Mouse (Mus musculus): ENCODE data around the gene Zfp120. TPM values are rescaled to one million over a fixed set of nuclear protein-coding genes. Genes with fewer than 3 reads are reported as not detected.

Zfp120 gene
- 6.3 TPM for polyA plus RNA-seq (2014; fragmentation: Illumina TruSeq; extraction: RNeasy Lipid Tissue Mini Kit (QIAGEN cat#74804); ENCODE audit: low read depth, low replicate concordance)

DNA sequence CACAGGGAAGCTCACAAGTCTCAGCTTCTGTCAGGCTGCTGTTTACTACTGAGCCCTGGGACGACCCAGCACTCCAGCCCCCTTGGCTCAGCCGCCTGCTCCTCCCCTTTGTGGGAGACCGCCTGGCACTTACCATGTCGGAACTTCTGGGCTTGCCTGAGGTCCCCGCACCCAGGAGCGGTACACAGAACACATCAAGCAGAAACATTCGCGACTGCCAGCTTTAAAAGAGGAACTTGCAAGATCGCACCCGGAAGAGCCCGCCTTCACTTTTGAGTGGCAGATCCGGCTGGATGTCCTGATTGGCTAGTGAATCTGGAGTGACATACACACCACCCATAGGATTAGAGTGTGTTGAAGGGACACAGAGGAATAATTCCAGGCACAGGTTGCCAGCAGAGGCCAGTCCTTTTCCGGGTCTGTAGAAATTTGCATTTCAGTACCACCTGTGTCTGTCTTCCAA lies at the start of gene Zfp120:
TSS of gene Zfp120 (minus strand) at position 274 of the 463 bp plus-strand sequence.

DNA sequence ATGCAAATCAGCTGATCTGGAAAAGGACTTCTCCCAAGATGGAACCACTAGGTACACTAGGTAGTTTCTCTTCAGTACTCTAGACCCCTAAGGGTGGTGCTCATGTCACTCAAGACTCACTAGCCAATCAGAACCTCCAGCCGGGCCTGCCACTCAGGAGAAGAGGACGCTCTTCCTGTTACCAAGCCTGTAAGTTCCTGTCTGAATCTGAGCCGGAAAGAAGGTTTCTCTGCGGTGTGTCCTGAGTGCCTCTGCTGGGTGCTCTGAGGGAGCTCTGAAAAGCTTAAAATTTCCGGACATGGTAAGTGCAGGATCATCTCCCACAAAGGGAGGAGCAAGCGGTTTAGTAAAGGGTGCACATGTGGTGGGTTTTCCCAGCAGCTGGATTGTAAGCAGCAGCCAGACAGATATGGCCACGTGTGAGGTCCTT lies 45.1 kb upstream of the Zfp120 start, which contains the start of gene Gm14139:
TSS of gene Gm14139 (plus strand) at position 186 of the 430 bp plus-strand sequence.

DNA sequence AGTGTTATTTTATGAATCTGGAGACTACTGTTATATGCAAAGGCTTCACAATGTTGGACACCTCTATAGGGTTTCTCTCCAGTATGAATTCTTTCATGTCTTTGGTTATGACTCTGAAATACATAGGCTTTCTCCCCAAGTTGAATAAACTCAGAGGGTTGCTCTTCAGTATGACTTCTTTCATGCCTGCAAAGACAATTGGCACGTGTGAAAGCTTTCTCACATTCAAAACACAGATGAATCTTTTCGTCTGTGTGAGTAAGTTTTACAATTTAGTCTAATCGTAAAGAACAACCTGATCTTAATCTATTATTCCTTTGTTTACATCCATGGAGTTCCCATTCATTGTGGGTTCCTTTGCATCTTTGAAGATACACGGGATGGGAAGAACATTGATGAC lies 43.1 kb upstream of the Zfp120 start, which contains the start of gene Gm10770:
TSS of gene Gm10770 (minus strand) at position 101 of the 400 bp plus-strand sequence.

Other genes starting within 250 kb of the Zfp120 start
- gene Gm10770, start 43.0 kb upstream of the Zfp120 start, polyA plus RNA-seq (2014; fragmentation: Illumina TruSeq; extraction: RNeasy Lipid Tissue Mini Kit (QIAGEN cat#74804); ENCODE audit: low read depth, low replicate concordance), result not detected
- not detected for gene Gm14139, start 45.0 kb upstream of the Zfp120 start, polyA plus RNA-seq (2014; fragmentation: Illumina TruSeq; extraction: RNeasy Lipid Tissue Mini Kit (QIAGEN cat#74804); ENCODE audit: low read depth, low replicate concordance)
- 1.0 TPM for gene Zfp937, start 81.4 kb upstream of the Zfp120 start, polyA plus RNA-seq (2014; fragmentation: Illumina TruSeq; extraction: RNeasy Lipid Tissue Mini Kit (QIAGEN cat#74804); ENCODE audit: low read depth, low replicate concordance)
- gene Gm21994, start 118.9 kb upstream of the Zfp120 start, polyA plus RNA-seq (2014; fragmentation: Illumina TruSeq; extraction: RNeasy Lipid Tissue Mini Kit (QIAGEN cat#74804); ENCODE audit: low read depth, low replicate concordance), result 1.5 TPM
- not detected for gene Gm14124, start 120.8 kb upstream of the Zfp120 start, polyA plus RNA-seq (2014; fragmentation: Illumina TruSeq; extraction: RNeasy Lipid Tissue Mini Kit (QIAGEN cat#74804); ENCODE audit: low read depth, low replicate concordance)
- gene Gm10130, start 187.0 kb upstream of the Zfp120 start, polyA plus RNA-seq (2014; fragmentation: Illumina TruSeq; extraction: RNeasy Lipid Tissue Mini Kit (QIAGEN cat#74804); ENCODE audit: low read depth, low replicate concordance), result not detected
- 2.5 TPM for gene 3300002I08Rik, start 226.1 kb upstream of the Zfp120 start, polyA plus RNA-seq (2014; fragmentation: Illumina TruSeq; extraction: RNeasy Lipid Tissue Mini Kit (QIAGEN cat#74804); ENCODE audit: low read depth, low replicate concordance)

Measured in heart, adult 10 weeks (tissue).